Mouse (Mus musculus) G1E-ER4 (cell line): ENCODE results near the gene Pdlim5. TPM values are rescaled to one million over a fixed set of nuclear protein-coding genes. Genes with fewer than 3 reads are reported as not detected.

Source experiments
- GATA1 ChIP-seq: IDR thresholded peaks from one replicate; pipeline ENCODE4 v1.8.0; 2012; ENCODE audit warnings: low read length, inconsistent platforms
- polyA plus RNA-seq: library from polyadenylated mRNA; stranded (reverse); fragments of >175 nt; gene quantifications from 2 replicates; pipeline ENCODE4 v1.2.3, GENCODE M21; 2012

The Pdlim5 gene
- polyA plus RNA-seq, 1 experiment, result 30.8 TPM

GRCm38 (mm10) chr3:142318147-142318546 is 77.3 kb downstream of the Pdlim5 start:
- no peak for TF ChIP-seq GATA1

GRCm38 (mm10) chr3:142316138-142316740 is 79.3 kb downstream of the Pdlim5 start:
- no peak for TF ChIP-seq GATA1

GRCm38 (mm10) chr3:142311075-142311474 is 84.4 kb downstream of the Pdlim5 start:
- TF ChIP-seq GATA1, result no peak

- TF ChIP-seq GATA1, result no peak
Measured at GRCm38 (mm10) chr3:142310446-142310845, 85.0 kb downstream of the Pdlim5 start.

- no peak for TF ChIP-seq GATA1
Measured at GRCm38 (mm10) chr3:142295287-142295676, 100.2 kb downstream of the Pdlim5 start.

- no peak for TF ChIP-seq GATA1
Measured at GRCm38 (mm10) chr3:142294616-142295286, 100.7 kb downstream of the Pdlim5 start.

GRCm38 (mm10) chr3:142293561-142293960 is 101.9 kb downstream of the Pdlim5 start:
- TF ChIP-seq GATA1, result no peak

GRCm38 (mm10) chr3:142282706-142283105 is 112.8 kb downstream of the Pdlim5 start:
- TF ChIP-seq GATA1, result no peak

GRCm38 (mm10) chr3:142281656-142282055 is 113.8 kb downstream of the Pdlim5 start:
- TF ChIP-seq GATA1, result no peak

- TF ChIP-seq GATA1, result no peak
Measured at GRCm38 (mm10) chr3:142281093-142281445, 114.4 kb downstream of the Pdlim5 start.

GRCm38 (mm10) chr3:142280366-142281092 is 115.0 kb downstream of the Pdlim5 start:
- no peak for TF ChIP-seq GATA1

- TF ChIP-seq GATA1, result no peak
Measured at GRCm38 (mm10) chr3:142279011-142279410, 116.5 kb downstream of the Pdlim5 start.

- TF ChIP-seq GATA1, result no peak
Measured at GRCm38 (mm10) chr3:142276506-142276905, 119.0 kb downstream of the Pdlim5 start.

GRCm38 (mm10) chr3:142274993-142275392 is 120.5 kb downstream of the Pdlim5 start:
- no peak for TF ChIP-seq GATA1

GRCm38 (mm10) chr3:142274451-142274850 is 121.0 kb downstream of the Pdlim5 start:
- TF ChIP-seq GATA1, result no peak

GRCm38 (mm10) chr3:142273265-142273664 is 122.2 kb downstream of the Pdlim5 start:
- TF ChIP-seq GATA1, result no peak

GRCm38 (mm10) chr3:142256371-142256770 is 139.1 kb downstream of the Pdlim5 start:
- no peak for TF ChIP-seq GATA1
